Mouse (Mus musculus): ENCODE measurements around the gene Tpbgl. TPM values are rescaled to one million over a fixed set of nuclear protein-coding genes. Genes with fewer than 3 reads are reported as not detected.

The Tpbgl gene
- polyA plus RNA-seq, 1 experiment from 2014 or later, result 1.0 TPM

GRCm38 (mm10) chr7:99664571-99665485, 37.9 kb upstream of the Tpbgl start:
- peak overlapping the region; percentile 3 for H3K27ac ChIP-seq (ENCODE audit: low read length)
- peaks cover 13% of the 10 kb centered on the region for H3K4me1 ChIP-seq (ENCODE audit: control insufficient read depth, insufficient read depth, low read length)
- 38% methylated on average over 11 of the region's 11 CpGs for WGBS
- H3K4me2 ChIP-seq (ENCODE audit: low read depth, low read length), result no peak overlapping the region
- H3K4me3 ChIP-seq (ENCODE audit: low read length), result no peak overlapping the region
- no peaks in the 10 kb centered on the region for H3K36me3 ChIP-seq (ENCODE audit: control insufficient read depth, insufficient read depth, low read length)
- no peak overlapping the region for H3K9ac ChIP-seq (ENCODE audit: low read depth, low read length)
- peak; percentile 60 for ATAC-seq
- H3K27me3 ChIP-seq (replicated peaks; ENCODE audit: control insufficient read depth, insufficient read depth, low read length), result no peaks in the 10 kb centered on the region
- H3K9me3 ChIP-seq (ENCODE audit: control insufficient read depth, low read length), result no peaks in the 10 kb centered on the region

- Histone ChIP-seq H3K27me3 (replicated peaks; ENCODE audit: control insufficient read depth, insufficient read depth, low read length) (no peaks in the 10 kb centered on the region), H3K36me3 (ENCODE audit: control insufficient read depth, insufficient read depth, low read length) (no peaks in the 10 kb centered on the region), H3K4me3 (ENCODE audit: low read length) (no peak overlapping the region), H3K27ac (ENCODE audit: low read length) (no peak overlapping the region), H3K9me3 (ENCODE audit: control insufficient read depth, low read length) (no peaks in the 10 kb centered on the region), H3K4me1 (ENCODE audit: control insufficient read depth, insufficient read depth, low read length) (peaks cover 13% of the 10 kb centered on the region), H3K9ac (ENCODE audit: low read depth, low read length) (no peak overlapping the region), H3K4me2 (ENCODE audit: low read depth, low read length) (no peak overlapping the region)
- no peak for ATAC-seq
- 90% methylated on average over 9 of the region's 9 CpGs for WGBS
Observed at GRCm38 (mm10) chr7:99663507-99664220, 36.8 kb upstream of the Tpbgl start.

GRCm38 (mm10) chr7:99662311-99662710, 35.4 kb upstream of the Tpbgl start:
- no peak overlapping the region for H3K9ac ChIP-seq (ENCODE audit: low read depth, low read length)
- peaks cover 13% of the 10 kb centered on the region for H3K4me1 ChIP-seq (ENCODE audit: control insufficient read depth, insufficient read depth, low read length)
- H3K27ac ChIP-seq (ENCODE audit: low read length), result no peak overlapping the region
- no peak overlapping the region for H3K4me2 ChIP-seq (ENCODE audit: low read depth, low read length)
- H3K36me3 ChIP-seq (ENCODE audit: control insufficient read depth, insufficient read depth, low read length), result no peaks in the 10 kb centered on the region
- H3K9me3 ChIP-seq (ENCODE audit: control insufficient read depth, low read length), result no peaks in the 10 kb centered on the region
- ATAC-seq, result no peak
- WGBS, result 76% methylated on average over 2 of the region's 2 CpGs
- no peak overlapping the region for H3K4me3 ChIP-seq (ENCODE audit: low read length)
- H3K27me3 ChIP-seq (replicated peaks; ENCODE audit: control insufficient read depth, insufficient read depth, low read length), result no peaks in the 10 kb centered on the region

GRCm38 (mm10) chr7:99661571-99662230, 34.8 kb upstream of the Tpbgl start:
- Histone ChIP-seq H3K4me3 (ENCODE audit: low read length) (no peak overlapping the region), H3K4me2 (ENCODE audit: low read depth, low read length) (no peak overlapping the region), H3K27me3 (replicated peaks; ENCODE audit: control insufficient read depth, insufficient read depth, low read length) (no peaks in the 10 kb centered on the region), H3K4me1 (ENCODE audit: control insufficient read depth, insufficient read depth, low read length) (peaks cover 13% of the 10 kb centered on the region), H3K27ac (ENCODE audit: low read length) (no peak overlapping the region), H3K36me3 (ENCODE audit: control insufficient read depth, insufficient read depth, low read length) (no peaks in the 10 kb centered on the region), H3K9me3 (ENCODE audit: control insufficient read depth, low read length) (no peaks in the 10 kb centered on the region), H3K9ac (ENCODE audit: low read depth, low read length) (no peak overlapping the region)
- no peak for ATAC-seq
- 74% methylated on average over 14 of the region's 14 CpGs for WGBS

GRCm38 (mm10) chr7:99661071-99661470, 34.2 kb upstream of the Tpbgl start:
- no peaks in the 10 kb centered on the region for H3K9me3 ChIP-seq (ENCODE audit: control insufficient read depth, low read length)
- no peaks in the 10 kb centered on the region for H3K36me3 ChIP-seq (ENCODE audit: control insufficient read depth, insufficient read depth, low read length)
- H3K4me3 ChIP-seq (ENCODE audit: low read length), result no peak overlapping the region
- H3K9ac ChIP-seq (ENCODE audit: low read depth, low read length), result no peak overlapping the region
- no peak for ATAC-seq
- peaks cover 13% of the 10 kb centered on the region for H3K4me1 ChIP-seq (ENCODE audit: control insufficient read depth, insufficient read depth, low read length)
- no peak overlapping the region for H3K4me2 ChIP-seq (ENCODE audit: low read depth, low read length)
- H3K27ac ChIP-seq (ENCODE audit: low read length), result no peak overlapping the region
- no peaks in the 10 kb centered on the region for H3K27me3 ChIP-seq (replicated peaks; ENCODE audit: control insufficient read depth, insufficient read depth, low read length)
- WGBS, result 90% methylated on average over 9 of the region's 9 CpGs

- Histone ChIP-seq H3K9me3 (ENCODE audit: control insufficient read depth, low read length) (no peaks in the 10 kb centered on the region), H3K4me2 (ENCODE audit: low read depth, low read length) (no peak overlapping the region), H3K4me1 (ENCODE audit: control insufficient read depth, insufficient read depth, low read length) (peaks cover 5% of the 10 kb centered on the region), H3K9ac (ENCODE audit: low read depth, low read length) (no peak overlapping the region), H3K4me3 (ENCODE audit: low read length) (no peak overlapping the region), H3K36me3 (ENCODE audit: control insufficient read depth, insufficient read depth, low read length) (no peaks in the 10 kb centered on the region), H3K27me3 (replicated peaks; ENCODE audit: control insufficient read depth, insufficient read depth, low read length) (0 out of 2 replicates have a peak, but pooled peaks cover 2% of the 10 kb centered on the region), H3K27ac (ENCODE audit: low read length) (no peak overlapping the region)
- peak; percentile 69; the same call in 1 of the 2 replicates for ATAC-seq
- 44% methylated on average over 12 of the region's 12 CpGs for WGBS
Observed at GRCm38 (mm10) chr7:99659379-99660029, 32.6 kb upstream of the Tpbgl start.

GRCm38 (mm10) chr7:99654244-99654643, 27.3 kb upstream of the Tpbgl start:
- Histone ChIP-seq H3K4me3 (ENCODE audit: low read length) (no peak overlapping the region), H3K36me3 (ENCODE audit: control insufficient read depth, insufficient read depth, low read length) (no peaks in the 10 kb centered on the region), H3K9ac (ENCODE audit: low read depth, low read length) (no peak overlapping the region), H3K27me3 (replicated peaks; ENCODE audit: control insufficient read depth, insufficient read depth, low read length) (0 out of 2 replicates have a peak, but pooled peaks cover 2% of the 10 kb centered on the region), H3K4me2 (ENCODE audit: low read depth, low read length) (no peak overlapping the region), H3K4me1 (ENCODE audit: control insufficient read depth, insufficient read depth, low read length) (no peaks in the 10 kb centered on the region), H3K27ac (ENCODE audit: low read length) (no peak overlapping the region), H3K9me3 (ENCODE audit: control insufficient read depth, low read length) (0 out of 2 replicates have a peak, but pooled peaks cover 3% of the 10 kb centered on the region)
- 74% methylated on average over 11 of the region's 11 CpGs for WGBS
- no peak for ATAC-seq

- no peak for ATAC-seq
- no peaks in the 10 kb centered on the region for H3K36me3 ChIP-seq (ENCODE audit: control insufficient read depth, insufficient read depth, low read length)
- 62% methylated on average over 4 of the region's 4 CpGs for WGBS
- no peak overlapping the region for H3K9ac ChIP-seq (ENCODE audit: low read depth, low read length)
- H3K27ac ChIP-seq (ENCODE audit: low read length), result no peak overlapping the region
- H3K4me3 ChIP-seq (ENCODE audit: low read length), result no peak overlapping the region
- H3K4me2 ChIP-seq (ENCODE audit: low read depth, low read length), result no peak overlapping the region
- H3K9me3 ChIP-seq (ENCODE audit: control insufficient read depth, low read length), result 0 out of 2 replicates have a peak, but pooled peaks cover 3% of the 10 kb centered on the region
- no peaks in the 10 kb centered on the region for H3K4me1 ChIP-seq (ENCODE audit: control insufficient read depth, insufficient read depth, low read length)
- no peaks in the 10 kb centered on the region for H3K27me3 ChIP-seq (replicated peaks; ENCODE audit: control insufficient read depth, insufficient read depth, low read length)
Observed at GRCm38 (mm10) chr7:99649585-99649984, 22.7 kb upstream of the Tpbgl start.
